Mouse (Mus musculus) liver, adult (tissue): ENCODE results near the gene Slco1a5.

Experiments
- GATA4 ChIP-seq: IDR thresholded peaks from 2 replicates; pipeline ENCODE4 v1.6.1; 2014; ENCODE audit warnings: mild to moderate bottlenecking, low read length; ENCODE audit not compliant: insufficient replicate concordance

Gene Slco1a5

DNA sequence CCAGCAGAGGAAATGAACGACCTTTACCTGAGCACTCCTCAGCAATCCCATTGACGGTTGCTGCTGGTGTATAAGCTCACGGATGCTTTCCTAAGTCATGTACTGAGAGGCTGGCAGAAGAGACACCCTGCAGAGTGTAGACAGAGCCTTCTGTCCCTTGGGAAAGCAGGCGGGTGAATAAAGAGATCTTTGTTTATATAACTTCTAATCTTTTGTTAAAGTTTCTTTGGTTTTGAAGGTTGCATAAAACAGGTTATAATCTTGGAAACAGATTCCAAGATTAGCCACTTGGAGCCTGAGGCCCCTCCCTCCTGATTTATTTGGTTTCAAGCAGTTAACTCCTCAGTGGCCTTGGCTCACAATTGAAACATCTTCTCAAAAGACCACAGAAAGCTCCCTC is at the start of gene Slco1a5:
Gene Slco1a5, minus strand, starts transcription at position 101 of the 400 bp plus-strand sequence.
- TF ChIP-seq GATA4, result no peak

DNA sequence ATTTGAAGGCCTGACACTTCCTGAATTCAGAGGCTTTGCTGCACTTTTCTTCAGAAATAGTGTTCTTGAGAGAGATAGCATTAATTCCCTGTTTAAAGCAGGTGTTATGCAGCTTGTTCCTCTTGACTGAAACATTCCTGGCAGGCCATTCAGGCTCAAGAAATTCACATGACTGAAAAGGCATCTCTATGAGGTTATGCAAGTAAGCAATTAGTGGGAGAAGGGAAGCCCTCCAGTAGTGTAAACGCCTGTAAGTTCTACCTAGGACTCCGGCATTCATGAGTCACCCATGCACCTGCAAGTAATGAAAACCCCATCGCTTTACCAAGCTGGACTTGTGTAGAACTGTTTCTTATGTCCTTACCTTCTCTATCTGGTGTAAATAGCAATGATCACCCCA is 46.8 kb upstream of the Slco1a5 start:
- TF ChIP-seq GATA4, result no peak

DNA sequence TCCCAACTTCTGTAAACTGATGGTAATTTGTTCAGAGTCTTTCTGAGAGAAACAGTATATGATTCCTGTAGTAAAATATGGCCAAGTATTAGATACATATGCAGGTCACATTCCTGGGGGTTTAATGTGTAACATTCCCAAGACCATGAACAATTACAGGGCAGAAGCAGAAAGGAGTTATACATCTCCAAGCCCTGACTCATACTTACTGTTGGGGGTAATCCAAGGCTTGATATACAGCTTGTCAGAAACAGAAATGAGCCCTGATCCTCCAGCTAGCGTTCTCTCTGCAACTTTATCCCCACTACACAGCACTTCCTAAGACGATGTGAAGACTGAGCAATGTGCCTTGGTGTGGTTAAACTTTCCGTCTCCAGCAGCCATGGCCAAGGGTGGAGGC is 44.8 kb upstream of the Slco1a5 start:
- no peak for TF ChIP-seq GATA4

DNA sequence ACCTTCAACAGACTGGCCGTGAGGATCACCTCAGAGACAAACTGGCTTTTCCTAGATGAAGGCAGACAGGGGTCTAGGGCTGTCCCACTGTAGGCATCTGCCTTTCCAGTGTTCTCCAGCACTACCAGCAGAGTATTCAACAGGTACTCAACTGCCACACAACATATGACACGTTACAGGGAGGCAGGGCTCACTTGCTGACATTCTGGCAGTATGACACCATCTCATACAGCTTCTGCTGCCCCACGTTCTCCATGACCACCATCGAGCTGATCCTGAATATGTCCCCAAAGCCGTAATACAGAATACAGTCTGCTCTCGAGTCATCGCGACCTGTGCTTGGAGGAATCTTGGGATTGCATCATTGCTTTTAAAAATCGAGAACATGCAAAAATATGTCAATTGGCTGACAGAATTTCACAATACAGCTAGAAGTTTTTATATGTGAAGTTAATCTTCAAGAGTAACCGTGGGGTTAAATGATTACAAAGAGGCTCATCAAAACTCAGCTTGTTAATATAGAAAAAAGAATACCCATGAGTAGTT is 43.8 kb upstream of the Slco1a5 start:
- no peak for TF ChIP-seq GATA4

DNA sequence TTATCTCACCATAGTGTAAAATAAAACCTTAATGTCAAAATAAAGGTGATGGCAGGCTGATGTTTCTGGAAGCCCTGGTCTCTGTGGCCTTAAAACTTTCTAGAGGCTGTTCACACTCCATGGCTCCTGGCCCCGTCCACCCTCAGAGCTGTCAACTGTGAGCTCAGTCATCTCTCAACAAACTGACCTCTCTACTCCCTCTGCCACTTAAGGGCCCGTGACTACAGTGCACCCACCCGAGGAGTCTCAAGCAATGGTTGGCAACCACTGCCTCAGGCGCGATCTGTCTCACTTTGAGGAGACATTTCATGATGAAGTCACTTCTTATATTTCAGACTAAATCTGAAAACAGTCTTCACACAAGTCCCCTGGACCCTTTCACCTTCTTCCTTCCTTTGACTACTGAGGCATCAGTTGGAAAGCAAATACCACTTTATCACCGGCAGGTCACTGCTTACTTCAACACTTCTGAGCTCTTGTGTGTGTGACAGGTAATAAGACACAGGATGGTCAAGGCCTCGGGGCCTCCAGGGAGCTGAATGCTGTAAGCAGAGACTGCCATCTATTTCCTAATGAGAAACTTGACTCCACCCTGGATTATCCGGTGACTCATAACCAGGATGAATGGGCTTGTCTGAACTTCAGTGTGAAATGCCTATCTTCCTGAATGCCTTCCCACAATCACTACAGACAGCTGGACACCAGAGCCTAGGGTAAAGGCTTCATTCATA is 43.1 kb upstream of the Slco1a5 start:
- TF ChIP-seq GATA4, result no peak

DNA sequence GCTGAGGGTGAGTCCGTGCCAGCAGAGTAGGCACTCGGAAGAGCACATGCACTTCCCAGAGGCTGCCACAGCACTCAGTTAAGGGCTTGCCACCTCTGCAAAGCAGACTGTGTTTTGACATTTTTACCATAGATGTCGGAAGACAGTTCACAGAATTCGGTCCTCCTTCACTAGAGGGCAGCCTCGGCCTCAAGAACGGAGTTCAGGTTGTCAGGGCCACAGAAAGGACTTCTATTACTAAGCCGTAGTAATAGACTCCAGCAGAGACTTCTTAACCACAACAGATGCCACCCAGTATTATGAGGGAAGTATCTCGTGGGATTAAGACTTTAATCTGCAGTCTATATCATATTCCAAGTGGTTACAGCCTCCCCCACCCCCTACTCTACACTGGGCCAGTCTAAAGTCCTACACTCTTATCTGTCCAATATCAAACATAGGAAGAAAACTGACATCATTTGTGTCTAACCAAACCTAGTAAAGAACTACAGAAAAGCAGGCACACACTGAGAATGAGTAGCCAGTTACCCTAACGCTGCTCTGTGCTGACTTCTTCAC is 40.3 kb upstream of the Slco1a5 start:
- no peak for TF ChIP-seq GATA4

DNA sequence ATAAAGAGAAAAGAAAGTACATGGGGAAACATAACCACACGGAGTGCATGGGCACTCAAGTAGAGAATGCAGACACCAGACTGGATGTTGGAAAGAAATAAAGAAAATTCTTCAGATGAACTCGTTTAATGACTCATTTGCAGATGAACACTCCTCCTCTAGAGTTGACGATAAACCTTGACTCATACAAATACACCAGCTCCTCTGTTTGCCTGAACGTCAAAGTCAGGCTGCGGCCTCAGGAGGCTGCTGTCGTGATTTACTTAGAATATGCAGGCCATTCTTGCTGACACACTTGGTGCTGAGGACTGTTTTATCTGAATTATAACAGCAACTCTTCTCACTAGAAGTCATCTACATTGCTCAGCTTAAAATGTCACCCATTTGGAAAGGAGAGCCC is 39.3 kb upstream of the Slco1a5 start:
- no peak for TF ChIP-seq GATA4

DNA sequence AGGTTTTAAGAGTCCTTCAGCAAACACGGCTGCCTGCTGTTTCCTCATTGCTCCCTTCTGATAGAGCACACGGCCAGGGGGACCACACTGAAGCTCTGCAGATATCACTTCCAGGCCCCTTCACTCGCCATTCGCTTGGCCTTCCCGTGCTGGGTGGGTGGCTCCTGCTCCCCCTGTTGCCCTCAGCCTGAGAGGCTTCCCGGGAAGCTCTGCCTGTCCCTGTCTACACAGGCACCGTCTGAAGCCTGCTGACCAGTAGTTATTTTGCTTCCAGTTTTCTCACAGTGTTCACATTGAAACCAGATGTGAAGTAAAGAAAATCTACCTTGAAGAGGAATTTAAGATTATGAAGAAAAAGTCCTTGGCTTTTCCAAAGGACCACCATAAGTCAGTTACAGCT is 34.3 kb upstream of the Slco1a5 start:
- no peak for TF ChIP-seq GATA4

DNA sequence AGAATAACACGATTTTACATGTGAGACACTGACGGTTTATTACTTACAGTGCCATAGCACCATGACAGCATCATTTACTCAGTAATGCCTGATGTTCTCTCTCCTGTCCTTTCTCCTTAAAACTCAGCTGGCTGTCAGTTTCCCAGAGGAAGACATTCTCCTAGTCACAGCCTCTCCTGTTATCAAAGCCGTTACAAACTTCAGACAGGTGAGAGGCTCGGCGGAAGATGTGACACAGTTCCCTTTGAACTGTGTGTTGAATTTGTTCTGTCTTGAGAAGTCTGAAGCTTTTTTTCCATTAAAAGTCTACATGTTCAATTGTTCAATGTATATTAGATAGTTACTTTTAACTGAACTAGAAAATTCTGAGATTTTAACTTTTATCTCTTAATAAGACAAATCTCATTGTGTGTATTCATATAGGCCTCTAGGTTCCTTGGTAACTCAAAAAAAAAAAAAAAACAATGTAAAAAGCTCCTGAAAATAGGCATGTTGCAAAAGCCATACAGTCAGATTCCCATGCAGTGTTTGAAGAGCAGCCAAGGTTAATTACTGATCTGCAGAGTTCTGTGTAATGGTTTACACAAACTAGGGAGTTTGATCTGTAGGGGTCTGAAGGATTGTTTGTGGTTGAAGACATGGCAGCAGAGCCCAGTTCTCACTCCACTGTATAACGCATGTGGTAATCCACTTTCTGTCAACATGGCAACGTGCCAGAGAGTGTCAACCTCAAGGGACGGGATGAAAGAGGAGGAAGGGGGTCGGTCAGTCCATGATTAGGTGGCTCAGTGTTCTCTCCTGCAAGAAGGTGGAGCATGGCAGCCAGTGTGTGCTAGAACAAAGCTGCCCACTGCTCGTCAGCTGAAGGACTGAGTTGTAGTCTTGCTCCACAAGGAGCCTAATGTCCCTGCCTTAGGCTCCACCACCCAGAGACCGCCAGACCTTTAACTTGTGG is 24.9 kb upstream of the Slco1a5 start:
- no peak for TF ChIP-seq GATA4

DNA sequence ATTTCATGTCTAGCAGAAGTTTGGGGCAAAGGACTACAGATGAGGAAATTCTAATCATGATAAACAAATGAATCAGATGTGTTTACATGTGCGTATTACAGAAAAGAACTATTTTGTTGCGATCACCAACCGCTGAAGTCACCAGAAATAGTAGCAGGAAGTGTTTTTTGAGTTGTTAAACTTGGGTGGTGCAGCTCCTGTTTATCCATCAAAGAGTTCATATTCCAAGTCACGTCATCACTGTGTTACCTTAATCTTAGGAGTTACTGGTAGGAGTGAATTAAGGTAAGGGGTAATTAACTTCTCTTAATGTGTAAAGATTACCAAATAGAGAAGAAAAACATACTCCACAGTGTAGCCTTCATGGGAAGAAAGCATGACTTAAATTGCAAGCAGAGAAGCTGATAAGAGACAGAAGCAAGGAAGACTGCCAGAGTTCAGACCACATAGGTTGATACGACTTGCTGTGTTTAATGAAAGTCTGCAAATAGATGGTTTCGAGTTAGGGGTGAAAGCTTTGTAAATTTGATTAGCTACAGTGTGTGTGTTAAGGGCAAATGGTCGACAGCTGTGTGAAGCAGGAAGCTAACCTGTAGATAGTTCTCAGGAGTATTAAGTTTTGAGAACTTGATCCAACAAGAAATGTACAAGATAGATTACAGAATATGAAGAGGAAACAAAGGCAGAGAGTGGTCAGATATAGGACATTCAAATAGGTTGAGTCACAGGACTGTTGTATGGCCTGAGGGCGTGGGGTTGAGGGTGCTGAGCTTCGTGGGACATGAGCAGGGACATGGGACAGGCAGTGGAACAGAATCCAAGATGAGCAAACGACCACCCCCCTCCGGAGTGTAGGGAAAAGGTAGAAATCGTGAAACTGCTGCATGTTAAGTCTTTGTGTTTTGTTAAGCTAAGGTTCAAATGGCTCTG is 23.7 kb upstream of the Slco1a5 start:
- TF ChIP-seq GATA4, result no peak

DNA sequence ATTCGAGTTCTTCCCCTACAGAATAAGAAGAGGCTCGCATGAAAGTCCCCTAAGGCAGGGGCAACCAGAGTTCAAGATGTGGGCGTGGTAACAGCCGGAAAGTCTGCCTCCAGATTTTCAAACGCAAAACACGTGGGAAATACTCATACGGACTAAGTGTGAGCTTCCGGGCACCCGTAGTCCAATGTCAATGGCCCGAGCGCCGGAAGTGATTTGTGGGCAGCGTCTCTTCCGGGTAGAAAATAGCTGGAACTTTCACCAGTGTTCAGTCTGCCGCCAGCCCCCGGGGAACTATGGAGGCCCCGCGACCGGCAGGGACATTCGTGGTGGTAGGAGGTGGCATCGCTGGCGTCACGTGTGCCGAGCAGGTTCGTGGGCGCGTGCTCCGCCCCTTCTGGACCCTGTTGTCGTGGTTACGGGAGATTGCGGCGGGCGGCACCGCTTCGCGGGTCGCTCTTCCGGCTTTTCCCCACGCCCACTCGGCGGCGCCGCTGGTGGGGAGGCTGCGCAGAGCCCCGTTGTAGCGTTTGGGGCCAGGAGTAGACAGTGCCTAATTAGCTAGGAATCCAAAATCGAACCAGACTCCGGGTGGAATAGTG is 22.8 kb upstream of the Slco1a5 start, which contains the start of gene Pyroxd1:
Gene Pyroxd1, plus strand, starts transcription at position 215 of the 599 bp plus-strand sequence.
- peak; percentile 72; the same call in 1 of the 2 replicates for TF ChIP-seq GATA4

DNA sequence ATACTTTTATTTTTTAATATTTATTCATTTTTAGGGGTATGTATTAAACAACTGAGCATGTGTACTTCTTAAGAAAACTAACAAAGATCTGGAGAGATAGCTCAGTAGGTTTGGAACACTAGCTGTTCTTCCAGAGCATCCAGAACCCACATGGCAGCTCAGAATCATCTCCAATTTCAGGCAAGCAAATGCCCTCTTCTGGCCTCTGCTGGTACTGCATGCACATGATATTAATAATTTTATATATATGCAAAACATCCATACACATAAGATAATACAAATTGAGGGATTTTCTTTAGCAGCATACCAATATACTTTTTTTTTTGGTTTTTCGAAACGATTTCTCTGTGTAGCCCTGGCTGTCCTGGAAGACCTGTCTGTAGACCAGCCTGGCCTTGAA is 20.8 kb upstream of the Slco1a5 start:
- TF ChIP-seq GATA4, result no peak

DNA sequence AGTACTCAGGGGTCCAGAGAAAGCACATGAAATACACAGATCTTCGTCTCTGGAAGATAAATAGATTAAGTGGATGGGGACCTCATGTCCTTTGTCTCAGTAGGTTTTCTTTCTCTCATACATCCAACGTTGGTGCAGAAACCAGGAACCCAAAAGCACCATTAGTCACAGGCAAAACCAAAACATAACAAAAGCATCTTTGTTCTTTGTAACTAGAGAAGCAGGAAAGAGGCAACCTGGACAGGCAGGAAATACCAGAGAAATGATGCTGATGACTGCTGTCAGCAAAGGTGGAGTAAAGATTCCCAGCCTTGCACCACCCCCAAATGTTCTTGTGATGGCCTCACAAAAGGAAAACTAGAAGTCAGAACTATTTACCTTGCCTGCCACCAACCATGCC is 16.8 kb upstream of the Slco1a5 start:
- no peak for TF ChIP-seq GATA4

DNA sequence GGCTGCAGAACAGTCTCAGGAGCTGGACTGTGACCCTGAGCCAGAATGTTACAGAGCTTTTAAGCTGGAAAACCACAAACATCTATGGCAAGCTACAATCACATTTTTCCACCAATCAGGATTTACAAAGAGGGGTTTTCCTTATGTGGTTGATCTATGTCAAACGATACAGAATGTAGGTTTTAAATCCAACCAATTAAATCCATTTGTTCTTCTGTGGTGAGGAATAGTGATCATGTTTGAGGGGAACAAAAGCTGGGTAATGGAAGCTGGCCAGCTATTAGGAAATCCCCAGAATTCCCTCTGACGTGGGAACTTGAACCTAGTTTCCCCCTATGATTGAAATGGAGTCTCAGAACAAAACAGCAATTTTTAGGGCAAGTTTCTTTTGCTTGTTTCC is 16.2 kb upstream of the Slco1a5 start:
- TF ChIP-seq GATA4, result no peak
